Mouse (Mus musculus): ENCODE measurements around the gene C1qb. TPM values are rescaled to one million over a fixed set of nuclear protein-coding genes. Genes with fewer than 3 reads are reported as not detected.

Gene C1qb
- polyA plus RNA-seq, 1 experiment from 2014 or later, result 28.9 TPM

GRCm38 (mm10) chr4:136899154-136899553, 13.2 kb upstream of the C1qb start:
- peaks cover 14% of the 10 kb centered on the region for H3K27me3 ChIP-seq (ENCODE audit: control insufficient read depth, insufficient read depth, low read length)
- no peak overlapping the region for H3K4me2 ChIP-seq (ENCODE audit: low read depth, low read length)
- no peak overlapping the region for H3K4me3 ChIP-seq (ENCODE audit: low read depth, low read length)
- no peak overlapping the region for H3K9ac ChIP-seq (replicated peaks; ENCODE audit: low read length)
- no peak for ATAC-seq (replicated peaks; ENCODE audit: insufficient number of reproducible peaks, low FRiP score, low TSS enrichment, low read depth)
- no peak overlapping the region for H3K27ac ChIP-seq (replicated peaks; ENCODE audit: low read depth, low read length)
- H3K36me3 ChIP-seq (replicated peaks; ENCODE audit: control insufficient read depth, insufficient read depth, low read depth, low read length), result no peaks in the 10 kb centered on the region
- H3K4me1 ChIP-seq (ENCODE audit: control insufficient read depth, insufficient read depth, low read length), result 0 out of 2 replicates have a peak, but pooled peaks cover 2% of the 10 kb centered on the region
- 61% methylated on average over 7 of the region's 7 CpGs for WGBS
- no peaks in the 10 kb centered on the region for H3K9me3 ChIP-seq (replicated peaks; ENCODE audit: control insufficient read depth, low read length)
- peak; percentile 15 for DNase-seq (ENCODE audit: low spot score)

GRCm38 (mm10) chr4:136898637-136899036, 12.7 kb upstream of the C1qb start, which contains the start of gene C1qa:
Gene C1qa, minus strand, starts transcription at chr4:136898803.
- H3K9ac ChIP-seq (replicated peaks; ENCODE audit: low read length), result no peak within 1 kb of the TSS
- H3K4me2 ChIP-seq (ENCODE audit: low read depth, low read length), result no peak within 1 kb of the TSS
- no peaks in the 10 kb centered on the region for H3K36me3 ChIP-seq (replicated peaks; ENCODE audit: control insufficient read depth, insufficient read depth, low read depth, low read length)
- H3K4me1 ChIP-seq (ENCODE audit: control insufficient read depth, insufficient read depth, low read length), result 0 out of 2 replicates have a peak, but pooled peaks cover 2% of the 10 kb centered on the region
- no peak for ATAC-seq (replicated peaks; ENCODE audit: insufficient number of reproducible peaks, low FRiP score, low TSS enrichment, low read depth)
- peaks cover 13% of the 10 kb centered on the region for H3K27me3 ChIP-seq (ENCODE audit: control insufficient read depth, insufficient read depth, low read length)
- no peak within 1 kb of the TSS for H3K4me3 ChIP-seq (ENCODE audit: low read depth, low read length)
- no peak for DNase-seq (ENCODE audit: low spot score)
- 80% methylated on average over 9 of the region's 9 CpGs for WGBS
- H3K9me3 ChIP-seq (replicated peaks; ENCODE audit: control insufficient read depth, low read length), result no peaks in the 10 kb centered on the region
- H3K27ac ChIP-seq (replicated peaks; ENCODE audit: low read depth, low read length), result no peak within 1 kb of the TSS

- H3K27me3 ChIP-seq (ENCODE audit: control insufficient read depth, insufficient read depth, low read length), result peaks cover 12% of the 10 kb centered on the region
- H3K4me1 ChIP-seq (ENCODE audit: control insufficient read depth, insufficient read depth, low read length), result 0 out of 2 replicates have a peak, but pooled peaks cover 2% of the 10 kb centered on the region
- no peaks in the 10 kb centered on the region for H3K9me3 ChIP-seq (replicated peaks; ENCODE audit: control insufficient read depth, low read length)
- H3K9ac ChIP-seq (replicated peaks; ENCODE audit: low read length), result no peak overlapping the region
- H3K36me3 ChIP-seq (replicated peaks; ENCODE audit: control insufficient read depth, insufficient read depth, low read depth, low read length), result no peaks in the 10 kb centered on the region
- WGBS, result 67% methylated on average over 9 of the region's 9 CpGs
- H3K4me3 ChIP-seq (ENCODE audit: low read depth, low read length), result no peak overlapping the region
- no peak for DNase-seq (ENCODE audit: low spot score)
- ATAC-seq (replicated peaks; ENCODE audit: insufficient number of reproducible peaks, low FRiP score, low TSS enrichment, low read depth), result no peak
- no peak overlapping the region for H3K4me2 ChIP-seq (ENCODE audit: low read depth, low read length)
- no peak overlapping the region for H3K27ac ChIP-seq (replicated peaks; ENCODE audit: low read depth, low read length)
These were observed 12.2 kb upstream of the C1qb start for GRCm38 (mm10) chr4:136898084-136898598.

GRCm38 (mm10) chr4:136896461-136896860, 10.5 kb upstream of the C1qb start:
- Histone ChIP-seq H3K4me2 (ENCODE audit: low read depth, low read length) (no peak overlapping the region), H3K36me3 (replicated peaks; ENCODE audit: control insufficient read depth, insufficient read depth, low read depth, low read length) (no peaks in the 10 kb centered on the region), H3K4me3 (ENCODE audit: low read depth, low read length) (no peak overlapping the region), H3K9me3 (replicated peaks; ENCODE audit: control insufficient read depth, low read length) (no peaks in the 10 kb centered on the region), H3K27me3 (ENCODE audit: control insufficient read depth, insufficient read depth, low read length) (peaks cover 12% of the 10 kb centered on the region), H3K9ac (replicated peaks; ENCODE audit: low read length) (no peak overlapping the region), H3K4me1 (ENCODE audit: control insufficient read depth, insufficient read depth, low read length) (0 out of 2 replicates have a peak, but pooled peaks cover 2% of the 10 kb centered on the region), H3K27ac (replicated peaks; ENCODE audit: low read depth, low read length) (no peak overlapping the region)
- 32% methylated on average over 10 of the region's 10 CpGs for WGBS
- DNase-seq (ENCODE audit: low spot score) (no peak), ATAC-seq (replicated peaks; ENCODE audit: insufficient number of reproducible peaks, low FRiP score, low TSS enrichment, low read depth) (no peak)

GRCm38 (mm10) chr4:136895861-136896260, 9.9 kb upstream of the C1qb start:
- no peak overlapping the region for H3K27ac ChIP-seq (replicated peaks; ENCODE audit: low read depth, low read length)
- H3K4me2 ChIP-seq (ENCODE audit: low read depth, low read length), result no peak overlapping the region
- 6% methylated on average over 14 of the region's 15 CpGs for WGBS
- H3K9ac ChIP-seq (replicated peaks; ENCODE audit: low read length), result no peak overlapping the region; the same call in 1 of the 2 replicates
- no peak for DNase-seq (ENCODE audit: low spot score)
- no peak for ATAC-seq (replicated peaks; ENCODE audit: insufficient number of reproducible peaks, low FRiP score, low TSS enrichment, low read depth)
- H3K27me3 ChIP-seq (ENCODE audit: control insufficient read depth, insufficient read depth, low read length), result peaks cover 12% of the 10 kb centered on the region
- no peaks in the 10 kb centered on the region for H3K9me3 ChIP-seq (replicated peaks; ENCODE audit: control insufficient read depth, low read length)
- H3K36me3 ChIP-seq (replicated peaks; ENCODE audit: control insufficient read depth, insufficient read depth, low read depth, low read length), result no peaks in the 10 kb centered on the region
- H3K4me1 ChIP-seq (ENCODE audit: control insufficient read depth, insufficient read depth, low read length), result 0 out of 2 replicates have a peak, but pooled peaks cover 2% of the 10 kb centered on the region
- H3K4me3 ChIP-seq (ENCODE audit: low read depth, low read length), result no peak overlapping the region

GRCm38 (mm10) chr4:136894821-136895220, 8.8 kb upstream of the C1qb start:
- ATAC-seq (replicated peaks; ENCODE audit: insufficient number of reproducible peaks, low FRiP score, low TSS enrichment, low read depth) (no peak), DNase-seq (ENCODE audit: low spot score) (no peak)
- 77% methylated on average over 4 of the region's 4 CpGs for WGBS
- H3K27me3 ChIP-seq (ENCODE audit: control insufficient read depth, insufficient read depth, low read length), result peaks cover 12% of the 10 kb centered on the region
- no peak overlapping the region for H3K4me3 ChIP-seq (ENCODE audit: low read depth, low read length)
- H3K9ac ChIP-seq (replicated peaks; ENCODE audit: low read length), result no peak overlapping the region
- H3K4me2 ChIP-seq (ENCODE audit: low read depth, low read length), result no peak overlapping the region
- 0 out of 2 replicates have a peak, but pooled peaks cover 2% of the 10 kb centered on the region for H3K4me1 ChIP-seq (ENCODE audit: control insufficient read depth, insufficient read depth, low read length)
- H3K27ac ChIP-seq (replicated peaks; ENCODE audit: low read depth, low read length), result no peak overlapping the region
- no peaks in the 10 kb centered on the region for H3K36me3 ChIP-seq (replicated peaks; ENCODE audit: control insufficient read depth, insufficient read depth, low read depth, low read length)
- no peaks in the 10 kb centered on the region for H3K9me3 ChIP-seq (replicated peaks; ENCODE audit: control insufficient read depth, low read length)

GRCm38 (mm10) chr4:136893691-136894543, 7.9 kb upstream of the C1qb start:
- Histone ChIP-seq H3K4me1 (ENCODE audit: control insufficient read depth, insufficient read depth, low read length) (0 out of 2 replicates have a peak, but pooled peaks cover 2% of the 10 kb centered on the region), H3K9ac (replicated peaks; ENCODE audit: low read length) (no peak overlapping the region), H3K4me3 (ENCODE audit: low read depth, low read length) (no peak overlapping the region), H3K36me3 (replicated peaks; ENCODE audit: control insufficient read depth, insufficient read depth, low read depth, low read length) (no peaks in the 10 kb centered on the region), H3K4me2 (ENCODE audit: low read depth, low read length) (no peak overlapping the region), H3K27ac (replicated peaks; ENCODE audit: low read depth, low read length) (no peak overlapping the region), H3K9me3 (replicated peaks; ENCODE audit: control insufficient read depth, low read length) (no peaks in the 10 kb centered on the region), H3K27me3 (ENCODE audit: control insufficient read depth, insufficient read depth, low read length) (peaks cover 12% of the 10 kb centered on the region)
- DNase-seq (ENCODE audit: low spot score) (peak; percentile 70), ATAC-seq (replicated peaks; ENCODE audit: insufficient number of reproducible peaks, low FRiP score, low TSS enrichment, low read depth) (peak; percentile 47; the same call in 1 of the 2 replicates)
- 10% methylated on average over 9 of the region's 9 CpGs for WGBS

GRCm38 (mm10) chr4:136892811-136893210, 6.8 kb upstream of the C1qb start, which contains the start of gene C1qc:
Gene C1qc, minus strand, starts transcription at chr4:136893065.
- H3K4me3 ChIP-seq (ENCODE audit: low read depth, low read length), result no peak within 1 kb of the TSS
- no peak within 1 kb of the TSS for H3K4me2 ChIP-seq (ENCODE audit: low read depth, low read length)
- H3K36me3 ChIP-seq (replicated peaks; ENCODE audit: control insufficient read depth, insufficient read depth, low read depth, low read length), result no peaks in the 10 kb centered on the region
- H3K4me1 ChIP-seq (ENCODE audit: control insufficient read depth, insufficient read depth, low read length), result 0 out of 2 replicates have a peak, but pooled peaks cover 2% of the 10 kb centered on the region
- no peaks in the 10 kb centered on the region for H3K9me3 ChIP-seq (replicated peaks; ENCODE audit: control insufficient read depth, low read length)
- no peak for DNase-seq (ENCODE audit: low spot score)
- no peak within 1 kb of the TSS for H3K9ac ChIP-seq (replicated peaks; ENCODE audit: low read length)
- no peak for ATAC-seq (replicated peaks; ENCODE audit: insufficient number of reproducible peaks, low FRiP score, low TSS enrichment, low read depth)
- H3K27me3 ChIP-seq (ENCODE audit: control insufficient read depth, insufficient read depth, low read length), result peaks cover 12% of the 10 kb centered on the region
- no peak within 1 kb of the TSS for H3K27ac ChIP-seq (replicated peaks; ENCODE audit: low read depth, low read length)
- 57% methylated on average over 5 of the region's 5 CpGs for WGBS
